20 mouse cellular contexts compared by ENCODE assay signal in genomic region chr2:20952716-20953115, GRCm38 (mm10). TPM values are rescaled to one million over a fixed set of nuclear protein-coding genes. Genes with fewer than 3 reads are reported as not detected.
DNase-seq lines count a peak whose midpoint lies in the region; ATAC-seq lines count a peak whose summit lies in the region.
"Had no signal": no experiment of that assay in that cellular context is flagged by ENCODE, and none has a peak within 500 bp of the region (broad histone marks: within the 10 kb centered on the region; RNA-seq: fewer than 3 reads in every experiment).

No protein-coding gene starts in this region.

- H3K36me3 ChIP-seq in neural tube, embryonic 11.5 days (ENCODE audit: control insufficient read depth, insufficient read depth, low read length): no peaks in the 10 kb centered on the region
- H3K36me3 ChIP-seq: embryonic facial prominence, embryonic 15.5 days; forebrain, embryonic 15.5 days; heart, embryonic 10.5 days had no signal

- no peaks in the 10 kb centered on the region for H3K4me1 ChIP-seq in neural tube, embryonic 11.5 days (ENCODE audit: control insufficient read depth, insufficient read depth, low read length)
- H3K4me1 ChIP-seq: embryonic facial prominence, embryonic 15.5 days had no signal

- intact Hi-C loops in heart, postnatal 36 days (cut with DNase I): no loop called here

- DNase-seq in heart, adult 11 months: peak; percentile 39
- no peak for DNase-seq in heart, postnatal 36 days
- peak; percentile 0 for DNase-seq in neural tube, embryonic 11.5 days (ENCODE audit: low spot score)
- DNase-seq in neural tube, embryonic 10.5 days (ENCODE audit: extremely low spot score, low spot score): no peak
- peak; percentile 12 for DNase-seq in adipocyte (ENCODE audit: low spot score)
- DNase-seq in cerebellum, adult 18-20 months: no peak
- DNase-seq: adrenal gland, postnatal 10 days; cerebellum, adult 11 months; cerebellum, adult 9-10 months; cerebellum, postnatal 25 days; gastrocnemius, postnatal 36 days; heart, adult 18-20 months; heart, postnatal 10 days had no signal

- ATAC-seq in neural tube, embryonic 11.5 days (ENCODE audit: insufficient read depth, low FRiP score, low TSS enrichment): no peak
- ATAC-seq in erythroid progenitor cell, adult 5-6 weeks (replicated peaks; ENCODE audit: low FRiP score, poor library complexity, severe bottlenecking): no peak
- ATAC-seq: forebrain, embryonic 15.5 days had no signal

- H3K9me3 ChIP-seq in neural tube, embryonic 11.5 days (ENCODE audit: control insufficient read depth, low read length): no peaks in the 10 kb centered on the region
- H3K9me3 ChIP-seq: embryonic facial prominence, embryonic 15.5 days; forebrain, embryonic 15.5 days; heart, embryonic 10.5 days had no signal

- H3K4me2 ChIP-seq in neural tube, embryonic 11.5 days (ENCODE audit: low read depth): no peak overlapping the region
- H3K4me2 ChIP-seq: embryonic facial prominence, embryonic 15.5 days; forebrain, embryonic 15.5 days; hindbrain, embryonic 14.5 days had no signal

- no peaks in the 10 kb centered on the region for H3K27me3 ChIP-seq in neural tube, embryonic 11.5 days (ENCODE audit: control insufficient read depth, insufficient read depth, low read length)
- H3K27me3 ChIP-seq: CH12.LX; embryonic facial prominence, embryonic 15.5 days; forebrain, embryonic 15.5 days had no signal

- H3K27ac ChIP-seq in neural tube, embryonic 11.5 days (ENCODE audit: low read depth, low read length): no peak overlapping the region
- H3K27ac ChIP-seq: embryonic facial prominence, embryonic 15.5 days; forebrain, embryonic 15.5 days; heart, embryonic 10.5 days; hindbrain, embryonic 14.5 days had no signal

- WGBS in neural tube, embryonic 11.5 days: 71% methylated on average over 4 of the region's 4 CpGs

- no peak overlapping the region for H3K9ac ChIP-seq in neural tube, embryonic 11.5 days (ENCODE audit: low read length)
- H3K9ac ChIP-seq: embryonic facial prominence, embryonic 15.5 days; forebrain, embryonic 15.5 days; hindbrain, embryonic 14.5 days had no signal

- no peak overlapping the region for H3K4me3 ChIP-seq in neural tube, embryonic 11.5 days (ENCODE audit: low read depth, low read length)
- H3K4me3 ChIP-seq: embryonic facial prominence, embryonic 15.5 days; erythroblast, embryonic 14.5 days; forebrain, embryonic 15.5 days; heart, embryonic 10.5 days had no signal

RNA-seq across cellular contexts. Expression of gene Arhgap21, which starts 16.0 kb away (rescaled TPM):
- total RNA-seq in heart, postnatal 36 days (2021): 10 to 100 TPM; 73.4 to 85.7 TPM
- 49.4 and 50.0 TPM in 2 replicates for polyA plus RNA-seq in neural tube, embryonic 11.5 days (2014; fragmentation: Nextera tagmentation; extraction: Ambion mirVana)
- 103 and 130 TPM in 2 replicates for total RNA-seq in erythroid progenitor cell, adult 5-6 weeks (2015; ENCODE audit: low replicate concordance)
- 115 and 125 TPM in 2 replicates for total RNA-seq in erythroid progenitor cell, adult 5-6 weeks (2017; ENCODE audit: low replicate concordance)

Comparison
In these comparisons a context has a peak if more than half of its experiments do, and no peak if none do; other contexts are left out.
1. DNase-seq: peak in heart, adult 11 months (single experiment), neural tube, embryonic 11.5 days (single experiment) and adipocyte (single experiment); none in heart, postnatal 36 days (0 of 2), neural tube, embryonic 10.5 days (single experiment) and cerebellum, adult 18-20 months (0 of 2).